Mouse (Mus musculus): ENCODE results near the gene A1bg. TPM values are rescaled to one million over a fixed set of nuclear protein-coding genes. Genes with fewer than 3 reads are reported as not detected.

Gene A1bg
- not detected in 2 replicates for polyA plus RNA-seq (2012; ENCODE audit: low replicate concordance)

GRCm38 (mm10) chr15:60922912-60923311 lies at the start of gene A1bg:
Gene A1bg (minus strand): TSS chr15:60923012.

GRCm38 (mm10) chr15:60853231-60853999 lies 69.4 kb downstream of the A1bg start, which contains the start of gene Fam84b:
Gene Fam84b (minus strand): TSS chr15:60853778.

Other genes starting within 250 kb of the A1bg start
- gene Fam84b, start 69.2 kb downstream of the A1bg start, polyA plus RNA-seq (2012; ENCODE audit: low replicate concordance): 5.8 and 12.3 TPM in 2 replicates